Comparison of ENCODE assay signal across 11 mouse cellular contexts in the genomic region with DNA sequence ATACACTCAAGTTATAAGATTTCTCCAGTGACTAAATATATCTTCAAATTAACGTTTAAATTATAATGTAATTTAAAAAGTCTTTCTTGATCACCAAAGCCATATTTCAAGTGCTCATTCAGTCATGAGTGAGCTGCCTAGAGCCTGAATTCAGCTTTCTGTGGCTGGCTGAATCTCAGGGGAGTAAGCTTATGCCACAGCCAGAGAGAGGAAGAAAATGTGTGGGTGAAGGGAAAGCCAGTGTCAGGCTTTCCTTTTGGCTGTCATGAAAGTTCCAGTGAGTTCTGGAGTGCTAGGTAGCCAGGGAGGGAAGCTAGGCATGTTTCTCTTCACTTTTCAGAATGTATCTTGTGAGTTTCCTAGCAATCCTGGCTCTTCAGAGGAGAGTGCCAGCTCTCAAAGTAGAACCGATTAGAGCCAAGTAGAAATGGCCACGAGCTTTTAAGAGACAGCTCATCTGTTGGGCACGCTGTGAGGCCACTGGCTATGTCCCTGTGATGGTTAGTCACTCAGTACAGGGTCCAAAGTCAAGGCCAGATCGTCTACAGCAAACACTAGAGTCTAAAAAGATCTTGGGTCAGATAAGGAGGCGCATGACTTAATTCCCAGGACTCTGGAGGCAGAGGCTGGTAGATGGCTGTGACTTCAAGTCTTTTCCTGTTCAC. TPM values are rescaled to one million over a fixed set of nuclear protein-coding genes. Genes with fewer than 3 reads are reported as not detected.
DNase-seq lines count a peak whose midpoint lies in the region; ATAC-seq and TF ChIP-seq lines count a peak whose summit lies in the region.
"Had no signal": no experiment of that assay in that cellular context is flagged by ENCODE, and none has a peak within 500 bp of the region (broad histone marks: within the 10 kb centered on the region; RNA-seq: fewer than 3 reads in every experiment).

No protein-coding gene starts in this region.

- TF ChIP-seq POLR2A in ES-Bruce4 (IDR thresholded peaks at IDR 0.05; ENCODE audit: insufficient read depth, low read length): no peak

- DNase-seq in hindbrain, postnatal 0 days (ENCODE audit: low spot score): peak; percentile 38
- DNase-seq in fibroblast of lung, adult 2 months (ENCODE audit: low read depth): peak; percentile 97
- peak; percentile 69 for DNase-seq in large intestine, adult 2 months (ENCODE audit: low read depth, low spot score)
- no peak for DNase-seq in embryo, embryonic 10.5 days (ENCODE audit: low spot score)
- no peak for DNase-seq in layer of hippocampus, adult 8-10 months (ENCODE audit: low spot score in 2 of 2)
- DNase-seq: cerebellum, postnatal 25 days had no signal

- TF ChIP-seq EP300 in ES-Bruce4 (IDR thresholded peaks at IDR 0.05; ENCODE audit: insufficient read depth, low read depth, low read length): no peak

- no peaks in the 10 kb centered on the region for H3K36me3 ChIP-seq in hindbrain, postnatal 0 days (ENCODE audit: insufficient read depth, low read length)
- H3K36me3 ChIP-seq in hindbrain, embryonic 12.5 days: no peaks in the 10 kb centered on the region
- no peaks in the 10 kb centered on the region for H3K36me3 ChIP-seq in ES-Bruce4 (ENCODE audit: control insufficient read depth, insufficient read depth, low read length, poor library complexity, severe bottlenecking)
- H3K36me3 ChIP-seq in forebrain, embryonic 13.5 days (ENCODE audit: poor library complexity, severe bottlenecking): no peaks in the 10 kb centered on the region
- H3K36me3 ChIP-seq: limb, embryonic 15.5 days; neural tube, embryonic 13.5 days had no signal

- no peaks in the 10 kb centered on the region for H3K9me3 ChIP-seq in hindbrain, postnatal 0 days (ENCODE audit: low read length)
- H3K9me3 ChIP-seq in hindbrain, embryonic 12.5 days (replicated peaks): no peaks in the 10 kb centered on the region
- H3K9me3 ChIP-seq in ES-Bruce4 (replicated peaks; ENCODE audit: control insufficient read depth, insufficient read depth, low read length, poor library complexity, severe bottlenecking): no peaks in the 10 kb centered on the region
- no peaks in the 10 kb centered on the region for H3K9me3 ChIP-seq in forebrain, embryonic 13.5 days (replicated peaks)
- H3K9me3 ChIP-seq: limb, embryonic 15.5 days; neural tube, embryonic 13.5 days had no signal

- no peak for TF ChIP-seq CTCF in hindbrain, postnatal 0 days (IDR thresholded peaks at IDR 0.05; ENCODE audit: low read depth)
- no peak for TF ChIP-seq CTCF in ES-Bruce4 (IDR thresholded peaks at IDR 0.05; ENCODE audit: low read depth, low read length)

- no peaks in the 10 kb centered on the region for H3K27me3 ChIP-seq in hindbrain, postnatal 0 days (ENCODE audit: insufficient read depth, low read length)
- no peaks in the 10 kb centered on the region for H3K27me3 ChIP-seq in hindbrain, embryonic 12.5 days
- H3K27me3 ChIP-seq in ES-Bruce4 (ENCODE audit: control insufficient read depth, insufficient read depth, low read length, poor library complexity, severe bottlenecking): no peaks in the 10 kb centered on the region
- H3K27me3 ChIP-seq in forebrain, embryonic 13.5 days: no peaks in the 10 kb centered on the region
- H3K27me3 ChIP-seq: limb, embryonic 15.5 days; neural tube, embryonic 13.5 days had no signal

- H3K4me2 ChIP-seq in hindbrain, postnatal 0 days (ENCODE audit: low read depth, low read length): no peak overlapping the region
- H3K4me2 ChIP-seq in hindbrain, embryonic 12.5 days (replicated peaks): no peak overlapping the region
- no peak overlapping the region for H3K4me2 ChIP-seq in forebrain, embryonic 13.5 days
- H3K4me2 ChIP-seq: limb, embryonic 15.5 days; neural tube, embryonic 13.5 days had no signal

- no peak overlapping the region for H3K27ac ChIP-seq in hindbrain, postnatal 0 days
- H3K27ac ChIP-seq in hindbrain, embryonic 12.5 days: no peak overlapping the region
- H3K27ac ChIP-seq in ES-Bruce4 (ENCODE audit: insufficient read depth, low read length): 0 out of 2 replicates have a peak overlapping the region, but pooled peaks have one; percentile 30
- H3K27ac ChIP-seq in forebrain, embryonic 13.5 days: no peak overlapping the region
- H3K27ac ChIP-seq: limb, embryonic 15.5 days; neural tube, embryonic 13.5 days had no signal

- H3K4me3 ChIP-seq in hindbrain, postnatal 0 days (ENCODE audit: low read length): no peak overlapping the region
- H3K4me3 ChIP-seq in hindbrain, embryonic 12.5 days: no peak overlapping the region
- no peak overlapping the region for H3K4me3 ChIP-seq in ES-Bruce4 (ENCODE audit: low read depth, low read length)
- H3K4me3 ChIP-seq in forebrain, embryonic 13.5 days: no peak overlapping the region
- H3K4me3 ChIP-seq: limb, embryonic 15.5 days; neural tube, embryonic 13.5 days had no signal

- ATAC-seq in hindbrain, postnatal 0 days: no peak
- ATAC-seq in hindbrain, embryonic 12.5 days (ENCODE audit: low FRiP score): no peak
- no peak for ATAC-seq in forebrain, embryonic 13.5 days

- H3K9ac ChIP-seq in hindbrain, postnatal 0 days (replicated peaks; ENCODE audit: low read length): no peak overlapping the region
- no peak overlapping the region for H3K9ac ChIP-seq in hindbrain, embryonic 12.5 days
- H3K9ac ChIP-seq in ES-Bruce4 (ENCODE audit: low read depth, poor library complexity, severe bottlenecking): no peak overlapping the region
- H3K9ac ChIP-seq in forebrain, embryonic 13.5 days: no peak overlapping the region
- H3K9ac ChIP-seq: limb, embryonic 15.5 days; neural tube, embryonic 13.5 days had no signal

- WGBS in hindbrain, postnatal 0 days: 66% methylated on average over 6 of the region's 6 CpGs
- WGBS in hindbrain, embryonic 12.5 days: 77% methylated on average over 6 of the region's 6 CpGs
- WGBS in large intestine, adult 2 months: 25% methylated on average over 6 of the region's 6 CpGs
- WGBS in forebrain, embryonic 13.5 days: 86% methylated on average over 6 of the region's 6 CpGs

- no peaks in the 10 kb centered on the region for H3K4me1 ChIP-seq in hindbrain, postnatal 0 days (ENCODE audit: insufficient read depth, low read length)
- no peaks in the 10 kb centered on the region for H3K4me1 ChIP-seq in hindbrain, embryonic 12.5 days
- H3K4me1 ChIP-seq in ES-Bruce4 (ENCODE audit: control insufficient read depth, insufficient read depth, low read length): no peaks in the 10 kb centered on the region
- no peaks in the 10 kb centered on the region for H3K4me1 ChIP-seq in forebrain, embryonic 13.5 days
- H3K4me1 ChIP-seq: limb, embryonic 15.5 days; neural tube, embryonic 13.5 days had no signal

RNA-seq across cellular contexts. Expression of gene Anapc15-ps, which starts 29.4 kb away (rescaled TPM):
- not detected in 2 replicates for total RNA-seq in hindbrain, postnatal 0 days (2014; rRNA removed)
- 0.54 TPM in 1 of 2 replicates, not detected in the other for polyA plus RNA-seq in hindbrain, postnatal 0 days (2015; fragmentation: Nextera tagmentation; extraction: Ambion mirVana)
- polyA plus RNA-seq in hindbrain, embryonic 12.5 days (2016; fragmentation: Nextera tagmentation; extraction: Ambion mirVana): not detected in 2 replicates
- 3.4 TPM in 1 of 2 replicates, not detected in the other for polyA plus RNA-seq in ES-Bruce4 (2011; ENCODE audit: insufficient read depth, insufficient read length, low read depth, missing spikeins)
- not detected in 2 replicates for polyA plus RNA-seq in large intestine, adult 2 months (2012; rRNA removed)
- polyA plus RNA-seq in forebrain, embryonic 13.5 days (2015; fragmentation: Nextera tagmentation; extraction: Ambion mirVana): 0.91 TPM in 1 of 2 replicates, not detected in the other
- total RNA-seq in layer of hippocampus, adult 8-10 months (2022): not detected
- polyA plus RNA-seq: limb, embryonic 15.5 days; neural tube, embryonic 13.5 days had no signal

Comparison
In these comparisons a context has a peak if more than half of its experiments do, and no peak if none do; other contexts are left out.
1. DNase-seq: peak in hindbrain, postnatal 0 days (single experiment), fibroblast of lung, adult 2 months (single experiment) and large intestine, adult 2 months (single experiment); none in embryo, embryonic 10.5 days (single experiment) and layer of hippocampus, adult 8-10 months (0 of 2).